Mouse (Mus musculus) embryonic facial prominence, embryonic 15.5 days (tissue): Measurements from ENCODE around the gene Lsr. TPM values are rescaled to one million over a fixed set of nuclear protein-coding genes. Genes with fewer than 3 reads are reported as not detected.

Experiments used
- ATAC-seq: fragments of 200-750 bp; cut with Nextera tagmentation; 2 replicates; pipeline ENCODE4 v1.8.0; 2017; ENCODE audit warnings: low read depth, moderate TSS enrichment; ENCODE audit not compliant: insufficient number of reproducible peaks, low FRiP score, low TSS enrichment
- H3K27ac ChIP-seq: fragments of 300-500 bp; sonication (generic); replicated peaks from 2 replicates; pipeline ENCODE4 v1.5.1; 2015; ENCODE audit warnings: mild to moderate bottlenecking, inconsistent platforms
- H3K27me3 ChIP-seq: fragments of 300-500 bp; sonication (generic); 2 replicates; pipeline ENCODE4 v1.6.1; 2015; ENCODE audit warnings: inconsistent platforms
- H3K36me3 ChIP-seq: fragments of 300-500 bp; sonication (generic); 2 replicates; pipeline ENCODE4 v1.6.1; 2015; ENCODE audit warnings: mild to moderate bottlenecking, inconsistent platforms
- H3K4me1 ChIP-seq: fragments of 300-500 bp; sonication (generic); 2 replicates; pipeline ENCODE4 v1.6.1; 2015; ENCODE audit warnings: inconsistent platforms
- H3K4me2 ChIP-seq: fragments of 300-500 bp; sonication (generic); replicated peaks from 2 replicates; pipeline ENCODE4 v1.6.1; 2015; ENCODE audit warnings: mild to moderate bottlenecking, inconsistent platforms
- H3K4me3 ChIP-seq: fragments of 300-500 bp; sonication (generic); replicated peaks from 2 replicates; pipeline ENCODE4 v1.5.1; 2015; ENCODE audit warnings: mild to moderate bottlenecking, inconsistent platforms
- H3K9ac ChIP-seq: fragments of 300-500 bp; sonication (generic); 2 replicates; pipeline ENCODE4 v1.6.1; 2015; ENCODE audit warnings: inconsistent platforms
- H3K9me3 ChIP-seq: fragments of 300-500 bp; sonication (generic); replicated peaks from 2 replicates; pipeline ENCODE4 v1.6.1; 2016; ENCODE audit warnings: inconsistent platforms
- WGBS: fragments of 180-500 bp; shearing (Covaris S2); methylation state at CpG from one replicate; pipeline ENCODE4 v1.1.7; 2015; 5-methylcytosine and 5-hydroxymethylcytosine counted together
- polyA plus RNA-seq: library from polyadenylated mRNA; unstranded; fragments of >200 nt; fragmentation: Nextera tagmentation; extraction: Ambion mirVana; gene quantifications from 2 replicates; pipeline ENCODE4 v1.2.1, GENCODE M21; 2015

The Lsr gene
- polyA plus RNA-seq, 1 experiment from 2014 or later = 47.2 TPM

- Histone ChIP-seq H3K4me1 (peaks cover 12% of the 10 kb centered on the region), H3K27ac (no peak overlapping the region), H3K4me3 (no peak overlapping the region), H3K9me3 (no peaks in the 10 kb centered on the region), H3K36me3 (peaks cover 13% of the 10 kb centered on the region; the same call in 1 of the 2 replicates), H3K4me2 (no peak overlapping the region), H3K9ac (no peak overlapping the region), H3K27me3 (no peaks in the 10 kb centered on the region)
- 85% methylated on average over 5 of the region's 5 CpGs for WGBS
- no peak for ATAC-seq
Observed at GRCm38 (mm10) chr7:30962862-30963261, 10.4 kb downstream of the Lsr start.

GRCm38 (mm10) chr7:30959786-30960349, 13.4 kb downstream of the Lsr start:
- Histone ChIP-seq H3K4me1 (peaks cover 23% of the 10 kb centered on the region), H3K4me3 (no peak overlapping the region), H3K4me2 (no peak overlapping the region), H3K27me3 (no peaks in the 10 kb centered on the region), H3K9ac (no peak overlapping the region), H3K9me3 (no peaks in the 10 kb centered on the region), H3K36me3 (peaks cover 14% of the 10 kb centered on the region), H3K27ac (no peak overlapping the region)
- ATAC-seq = no peak
- 84% methylated on average over 6 of the region's 6 CpGs for WGBS

- no peaks in the 10 kb centered on the region for H3K9me3 ChIP-seq
- H3K9ac ChIP-seq = no peak overlapping the region
- WGBS = 94% methylated on average over 9 of the region's 9 CpGs
- no peaks in the 10 kb centered on the region for H3K27me3 ChIP-seq
- peaks cover 26% of the 10 kb centered on the region for H3K4me1 ChIP-seq
- H3K27ac ChIP-seq = no peak overlapping the region
- H3K36me3 ChIP-seq = peaks cover 23% of the 10 kb centered on the region
- H3K4me2 ChIP-seq = no peak overlapping the region; the same call in 1 of the 2 replicates
- H3K4me3 ChIP-seq = no peak overlapping the region
- ATAC-seq = no peak
Observed at GRCm38 (mm10) chr7:30958866-30959487, 14.3 kb downstream of the Lsr start.

GRCm38 (mm10) chr7:30958109-30958865, 15.0 kb downstream of the Lsr start:
- H3K4me3 ChIP-seq = peak overlapping the region; percentile 89
- peaks cover 30% of the 10 kb centered on the region for H3K36me3 ChIP-seq
- H3K9me3 ChIP-seq = no peaks in the 10 kb centered on the region
- H3K27me3 ChIP-seq = no peaks in the 10 kb centered on the region
- H3K4me1 ChIP-seq = peaks cover 26% of the 10 kb centered on the region
- peak overlapping the region; percentile 99 for H3K27ac ChIP-seq
- ATAC-seq = no peak
- peak overlapping the region; percentile 70 for H3K4me2 ChIP-seq
- 73% methylated on average over 28 of the region's 28 CpGs for WGBS
- peak overlapping the region; percentile 99 for H3K9ac ChIP-seq

- H3K27me3 ChIP-seq = no peaks in the 10 kb centered on the region
- peak overlapping the region; percentile 89 for H3K4me3 ChIP-seq
- peak; percentile 75 for ATAC-seq
- no peaks in the 10 kb centered on the region for H3K9me3 ChIP-seq
- peaks cover 26% of the 10 kb centered on the region for H3K4me1 ChIP-seq
- H3K27ac ChIP-seq = peak overlapping the region; percentile 99
- H3K9ac ChIP-seq = peak overlapping the region; percentile 99
- H3K4me2 ChIP-seq = peak overlapping the region; percentile 70
- WGBS = under 1% methylated on average over 43 of the region's 43 CpGs
- H3K36me3 ChIP-seq = peaks cover 39% of the 10 kb centered on the region
Observed at GRCm38 (mm10) chr7:30957367-30957783, 15.9 kb downstream of the Lsr start.

- no peaks in the 10 kb centered on the region for H3K9me3 ChIP-seq
- no peaks in the 10 kb centered on the region for H3K27me3 ChIP-seq
- peak within 1 kb of the TSS; percentile 99 for H3K9ac ChIP-seq
- under 1% methylated on average over 29 of the region's 82 CpGs for WGBS
- peak; percentile 61 for ATAC-seq
- peaks cover 44% of the 10 kb centered on the region for H3K36me3 ChIP-seq
- peak within 1 kb of the TSS; percentile 83 for H3K4me2 ChIP-seq
- peaks cover 26% of the 10 kb centered on the region for H3K4me1 ChIP-seq
- H3K4me3 ChIP-seq = peak within 1 kb of the TSS; percentile 89
- H3K27ac ChIP-seq = peak within 1 kb of the TSS; percentile 99
Observed at GRCm38 (mm10) chr7:30956756-30957366, 16.4 kb downstream of the Lsr start, which contains the start of gene Usf2. Gene Usf2, minus strand, starts transcription at chr7:30956803.

GRCm38 (mm10) chr7:30956357-30956751, 16.9 kb downstream of the Lsr start:
- peak; percentile 32; the same call in 1 of the 2 replicates for ATAC-seq
- H3K36me3 ChIP-seq = peaks cover 46% of the 10 kb centered on the region
- 0% methylated on average over 28 of the region's 49 CpGs for WGBS

GRCm38 (mm10) chr7:30955584-30956356, 17.5 kb downstream of the Lsr start:
- Histone ChIP-seq H3K9me3 (no peaks in the 10 kb centered on the region), H3K27me3 (no peaks in the 10 kb centered on the region), H3K4me2 (peak overlapping the region; percentile 83), H3K9ac (peak overlapping the region; percentile 99), H3K4me3 (peak overlapping the region; percentile 89), H3K27ac (peak overlapping the region; percentile 99), H3K36me3 (peaks cover 52% of the 10 kb centered on the region), H3K4me1 (peaks cover 26% of the 10 kb centered on the region)
- WGBS = under 1% methylated on average over 64 of the region's 64 CpGs
- ATAC-seq = peak; percentile 69

More at GRCm38 (mm10) chr7:30956357-30956751, 16.9 kb downstream of the Lsr start:
- H3K4me1 ChIP-seq = peaks cover 26% of the 10 kb centered on the region
- H3K27me3 ChIP-seq = no peaks in the 10 kb centered on the region
- H3K9ac ChIP-seq = peak overlapping the region; percentile 99
- peak overlapping the region; percentile 83 for H3K4me2 ChIP-seq
- H3K27ac ChIP-seq = peak overlapping the region; percentile 99
- H3K9me3 ChIP-seq = no peaks in the 10 kb centered on the region
- H3K4me3 ChIP-seq = peak overlapping the region; percentile 89

- Histone ChIP-seq H3K4me2 (peak overlapping the region; percentile 83), H3K36me3 (peaks cover 59% of the 10 kb centered on the region), H3K27ac (peak overlapping the region; percentile 99; the same call in 1 of the 2 replicates), H3K27me3 (no peaks in the 10 kb centered on the region), H3K4me1 (peaks cover 26% of the 10 kb centered on the region), H3K9ac (no peak overlapping the region), H3K4me3 (peak overlapping the region; percentile 89), H3K9me3 (no peaks in the 10 kb centered on the region)
- no peak for ATAC-seq
- WGBS = 85% methylated on average over 12 of the region's 12 CpGs
Observed at GRCm38 (mm10) chr7:30954971-30955520, 18.2 kb downstream of the Lsr start.

- Histone ChIP-seq H3K4me3 (no peak overlapping the region), H3K9ac (no peak overlapping the region), H3K9me3 (no peaks in the 10 kb centered on the region), H3K36me3 (peaks cover 64% of the 10 kb centered on the region), H3K4me1 (peaks cover 26% of the 10 kb centered on the region), H3K27me3 (no peaks in the 10 kb centered on the region), H3K4me2 (no peak overlapping the region), H3K27ac (no peak overlapping the region)
- 83% methylated on average over 3 of the region's 3 CpGs for WGBS
- no peak for ATAC-seq
Observed at GRCm38 (mm10) chr7:30954036-30954435, 19.2 kb downstream of the Lsr start.
